Mouse (Mus musculus) forebrain, postnatal 0 days (tissue): ENCODE data around the gene Etfbkmt. TPM values are rescaled to one million over a fixed set of nuclear protein-coding genes. Genes with fewer than 3 reads are reported as not detected.
A peak's percentile ranks its signal among the peaks of the same experiment; 100 is the strongest.

Experiments used
- ATAC-seq: fragments of 200-750 bp; cut with Nextera tagmentation; 2 replicates; pipeline ENCODE4 v1.8.0; 2017; ENCODE audit warnings: mild to moderate bottlenecking, moderate library complexity
- DNase-seq: peaks from one replicate; pipeline ENCODE4 v3.0.0-alpha.2; 2015
- H3K27ac ChIP-seq: fragments of 300-500 bp; sonication (generic); 2 replicates; pipeline ENCODE4 v1.5.1; 2014; ENCODE audit warnings: low read depth, mild to moderate bottlenecking, antibody characterized with exemption, low read length, moderate library complexity, mixed read lengths
- H3K27me3 ChIP-seq: fragments of 300-500 bp; sonication (generic); 2 replicates; pipeline ENCODE4 v1.6.1; 2014; ENCODE audit warnings: mild to moderate bottlenecking, low read length, mixed read lengths; ENCODE audit not compliant: insufficient read depth
- H3K36me3 ChIP-seq: fragments of 300-500 bp; sonication (generic); 2 replicates; pipeline ENCODE4 v1.6.1; 2014; ENCODE audit warnings: mild to moderate bottlenecking, moderate library complexity; ENCODE audit not compliant: insufficient read depth
- H3K4me1 ChIP-seq: fragments of 300-500 bp; sonication (generic); 2 replicates; pipeline ENCODE4 v1.6.1; 2014; ENCODE audit warnings: antibody characterized with exemption; ENCODE audit not compliant: insufficient read depth
- H3K4me2 ChIP-seq: fragments of 300-500 bp; sonication (generic); 2 replicates; pipeline ENCODE4 v1.6.1; 2014; ENCODE audit warnings: low read depth, mild to moderate bottlenecking, moderate library complexity
- H3K4me3 ChIP-seq: fragments of 300-500 bp; sonication (generic); 2 replicates; pipeline ENCODE4 v1.5.1; 2014; ENCODE audit warnings: low read depth, low read length, mixed read lengths
- H3K9ac ChIP-seq: fragments of 300-500 bp; sonication (generic); 2 replicates; pipeline ENCODE4 v1.6.1; 2014; ENCODE audit warnings: mild to moderate bottlenecking
- H3K9me3 ChIP-seq: fragments of 300-500 bp; sonication (generic); 2 replicates; pipeline ENCODE4 v1.6.1; 2016; ENCODE audit warnings: low read length
- CTCF ChIP-seq: sonication (generic); IDR thresholded peaks from 2 replicates; pipeline ENCODE4 v1.5.1; 2016; ENCODE audit warnings: antibody characterized with exemption, control low read depth, low read depth
- WGBS: fragments of 180-500 bp; shearing (Covaris S2); extraction: QIAGEN DNeasy Blood & Tissue Kit; methylation state at CpG from one replicate; pipeline ENCODE4 v1.1.7; 2014; 5-methylcytosine and 5-hydroxymethylcytosine counted together
- polyA plus RNA-seq: library from polyadenylated mRNA; unstranded; fragments of >200 nt; fragmentation: Nextera tagmentation; extraction: Ambion mirVana; gene quantifications from 2 replicates; pipeline ENCODE4 v1.2.1, GENCODE M21; 2015
- total RNA-seq: library from RNA; depleted of rRNA; stranded (reverse); fragments of >200 nt; gene quantifications from 2 replicates; pipeline ENCODE4 v1.2.3, GENCODE M21; 2014; rRNA removed

Gene Etfbkmt
- total RNA-seq, result 4.4 and 5.7 TPM in 2 replicates
- polyA plus RNA-seq, result 6.5 and 6.9 TPM in 2 replicates

DNA sequence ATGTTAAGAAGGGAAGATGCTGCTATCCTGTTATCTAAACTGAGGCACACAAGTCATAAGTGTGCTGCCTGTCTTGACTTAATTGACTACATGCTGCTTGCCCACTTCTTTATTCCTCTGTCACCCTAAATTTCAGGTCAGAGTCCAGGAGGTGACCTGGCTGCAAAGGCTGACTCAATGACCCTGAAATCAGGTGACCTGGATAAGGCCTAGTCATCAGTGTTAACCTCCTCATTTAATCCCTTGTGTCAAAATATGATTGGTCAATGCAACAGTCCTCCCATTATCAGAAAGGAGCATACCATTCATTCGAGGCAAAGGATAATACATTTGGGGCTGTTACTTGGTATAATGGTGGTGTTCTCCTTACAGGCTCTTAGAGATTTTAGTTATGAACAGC, at the start of gene Etfbkmt:
TSS of gene Etfbkmt (plus strand) at position 379 of the 400 bp plus-strand sequence.
- TF ChIP-seq CTCF, result no peak
- Histone ChIP-seq H3K27me3 (no peaks in the 10 kb centered on the region), H3K4me3 (no peak within 1 kb of the TSS), H3K9me3 (no peaks in the 10 kb centered on the region), H3K36me3 (no peaks in the 10 kb centered on the region), H3K4me1 (0 out of 2 replicates have a peak, but pooled peaks cover 6% of the 10 kb centered on the region), H3K4me2 (no peak within 1 kb of the TSS), H3K27ac (no peak within 1 kb of the TSS), H3K9ac (no peak within 1 kb of the TSS)
- ATAC-seq (no peak), DNase-seq (no peak)
- WGBS, result 71% methylated on average over 1 of the region's 1 CpGs

DNA sequence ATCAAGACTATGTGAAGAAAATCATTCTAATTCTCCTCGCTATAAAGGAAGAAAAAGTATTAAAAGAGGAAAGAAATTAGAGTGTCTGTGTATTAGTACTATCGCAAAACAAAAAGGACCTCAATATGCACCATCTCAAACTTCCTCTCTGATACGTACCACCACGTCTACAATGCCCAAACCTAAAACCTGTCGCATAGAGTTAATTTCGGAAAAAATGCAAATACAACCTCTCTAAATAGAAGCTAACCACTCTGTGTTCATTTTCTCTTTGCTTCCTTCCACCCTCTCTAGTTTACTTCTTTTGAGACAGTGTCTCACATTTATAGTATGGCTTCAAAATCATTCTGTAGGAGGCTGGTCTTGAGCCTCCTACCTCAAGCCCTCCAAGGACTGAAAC, 47.2 kb upstream of the Etfbkmt start:
- Histone ChIP-seq H3K27me3 (no peaks in the 10 kb centered on the region), H3K9me3 (no peaks in the 10 kb centered on the region), H3K4me2 (no peak overlapping the region), H3K9ac (no peak overlapping the region), H3K36me3 (no peaks in the 10 kb centered on the region), H3K4me3 (no peak overlapping the region), H3K27ac (no peak overlapping the region), H3K4me1 (0 out of 2 replicates have a peak, but pooled peaks cover 3% of the 10 kb centered on the region)
- ATAC-seq, result no peak
- WGBS, result 96% methylated on average over 6 of the region's 6 CpGs
- no peak for TF ChIP-seq CTCF
- DNase-seq, result no peak

DNA sequence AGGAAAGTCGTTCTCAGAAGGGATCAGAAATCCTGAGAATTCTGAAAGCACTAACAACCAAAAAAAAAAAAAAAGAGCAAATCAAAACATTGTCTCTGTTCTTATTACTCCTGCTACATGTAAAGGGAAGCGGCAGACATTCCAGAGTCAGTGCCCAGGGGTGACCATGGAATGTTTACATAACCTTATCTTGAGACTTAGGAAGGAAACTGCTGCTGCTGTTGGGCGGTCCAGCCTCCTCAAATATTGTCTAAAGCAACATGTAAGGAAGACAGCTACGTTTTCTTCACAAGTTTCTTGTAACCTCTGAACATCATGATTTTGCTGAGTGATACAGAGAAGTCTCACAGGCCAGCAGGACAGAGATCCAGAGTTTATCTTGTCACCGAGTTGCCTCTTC, 46.2 kb upstream of the Etfbkmt start:
- no peak overlapping the region for H3K4me2 ChIP-seq
- H3K36me3 ChIP-seq, result no peaks in the 10 kb centered on the region
- no peak overlapping the region for H3K27ac ChIP-seq
- no peak overlapping the region for H3K4me3 ChIP-seq
- H3K4me1 ChIP-seq, result 0 out of 2 replicates have a peak, but pooled peaks cover 3% of the 10 kb centered on the region
- no peak overlapping the region for H3K9ac ChIP-seq
- no peaks in the 10 kb centered on the region for H3K9me3 ChIP-seq
- TF ChIP-seq CTCF, result no peak
- ATAC-seq (no peak), DNase-seq (no peak)
- WGBS, result 80% methylated on average over 5 of the region's 5 CpGs
- H3K27me3 ChIP-seq, result no peaks in the 10 kb centered on the region

DNA sequence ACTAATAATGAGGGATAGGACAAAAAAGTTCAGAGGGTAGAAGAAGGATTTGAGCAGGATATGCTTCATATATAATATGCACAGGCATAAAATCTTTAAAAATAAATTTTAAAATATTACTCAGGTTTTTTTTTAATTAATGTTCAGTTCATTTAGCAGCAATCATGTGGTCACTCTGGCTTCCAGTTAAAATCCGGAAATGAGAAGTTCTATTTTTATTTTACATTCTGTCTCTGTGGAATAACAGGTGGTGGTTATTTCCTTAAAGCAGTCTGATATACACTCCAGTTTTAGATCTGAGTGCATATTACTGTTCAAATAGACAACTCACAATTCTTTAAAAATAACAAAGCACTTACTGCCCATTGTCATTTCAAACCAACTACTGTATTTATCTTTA, 45.1 kb upstream of the Etfbkmt start:
- whole genome bisulfite sequencing, result 79% methylated on average over 1 of the region's 1 CpGs
- Histone ChIP-seq H3K4me1 (0 out of 2 replicates have a peak, but pooled peaks cover 3% of the 10 kb centered on the region), H3K4me2 (no peak overlapping the region), H3K4me3 (no peak overlapping the region), H3K27me3 (no peaks in the 10 kb centered on the region), H3K9ac (no peak overlapping the region), H3K36me3 (no peaks in the 10 kb centered on the region), H3K27ac (no peak overlapping the region), H3K9me3 (no peaks in the 10 kb centered on the region)
- no peak for ATAC-seq
- DNase-seq, result no peak
- TF ChIP-seq CTCF, result no peak

DNA sequence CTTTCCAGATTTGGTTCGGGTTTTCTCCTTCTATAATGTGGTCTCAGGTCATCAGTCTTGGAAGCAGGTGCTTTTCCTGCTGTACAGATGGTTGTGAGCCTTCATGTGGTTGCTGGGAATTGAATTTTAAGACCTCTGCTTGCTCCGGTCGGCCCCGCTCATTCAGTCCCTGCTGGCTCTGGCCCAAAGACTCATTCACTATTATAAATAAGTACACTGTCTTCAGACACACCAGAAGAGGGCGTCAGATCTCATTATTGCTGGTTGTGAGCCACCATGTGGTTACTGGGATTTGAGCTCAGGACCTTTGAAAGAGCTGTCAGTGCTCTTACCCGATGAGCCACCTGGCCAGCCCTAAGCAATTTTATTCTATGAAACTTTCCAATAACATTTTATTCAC, 44.3 kb upstream of the Etfbkmt start:
- Histone ChIP-seq H3K9ac (no peak overlapping the region), H3K9me3 (no peaks in the 10 kb centered on the region), H3K27me3 (no peaks in the 10 kb centered on the region), H3K36me3 (no peaks in the 10 kb centered on the region), H3K4me3 (no peak overlapping the region), H3K4me2 (no peak overlapping the region), H3K4me1 (0 out of 2 replicates have a peak, but pooled peaks cover 3% of the 10 kb centered on the region), H3K27ac (no peak overlapping the region)
- 46% methylated on average over 6 of the region's 6 CpGs for WGBS
- DNase-seq (no peak), ATAC-seq (no peak)
- no peak for TF ChIP-seq CTCF

DNA sequence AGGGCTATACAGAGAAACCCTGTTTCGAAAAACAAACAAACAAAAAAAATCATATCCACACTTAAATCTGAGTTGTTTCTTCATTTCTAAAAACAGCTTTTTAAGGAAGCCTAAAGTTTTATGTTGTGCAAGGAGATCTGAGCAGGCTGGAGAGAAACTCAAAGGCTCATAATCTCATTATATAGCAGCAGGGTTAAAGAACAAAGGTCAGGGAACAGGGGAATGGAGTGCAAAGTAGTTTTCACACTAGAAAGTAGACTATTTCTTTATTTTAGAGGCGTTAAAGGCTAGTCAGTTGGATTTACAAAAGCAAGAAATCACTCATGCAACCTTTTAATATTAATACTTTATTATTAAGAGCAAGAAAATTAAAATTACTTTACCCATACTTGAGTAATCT, 43.4 kb upstream of the Etfbkmt start:
- H3K9ac ChIP-seq, result no peak overlapping the region
- WGBS, result 89% methylated on average over 2 of the region's 2 CpGs
- no peaks in the 10 kb centered on the region for H3K9me3 ChIP-seq
- DNase-seq, result no peak
- no peaks in the 10 kb centered on the region for H3K36me3 ChIP-seq
- no peak for TF ChIP-seq CTCF
- no peak overlapping the region for H3K27ac ChIP-seq
- ATAC-seq, result no peak
- no peak overlapping the region for H3K4me3 ChIP-seq
- 0 out of 2 replicates have a peak, but pooled peaks cover 3% of the 10 kb centered on the region for H3K4me1 ChIP-seq
- no peak overlapping the region for H3K4me2 ChIP-seq
- no peaks in the 10 kb centered on the region for H3K27me3 ChIP-seq

DNA sequence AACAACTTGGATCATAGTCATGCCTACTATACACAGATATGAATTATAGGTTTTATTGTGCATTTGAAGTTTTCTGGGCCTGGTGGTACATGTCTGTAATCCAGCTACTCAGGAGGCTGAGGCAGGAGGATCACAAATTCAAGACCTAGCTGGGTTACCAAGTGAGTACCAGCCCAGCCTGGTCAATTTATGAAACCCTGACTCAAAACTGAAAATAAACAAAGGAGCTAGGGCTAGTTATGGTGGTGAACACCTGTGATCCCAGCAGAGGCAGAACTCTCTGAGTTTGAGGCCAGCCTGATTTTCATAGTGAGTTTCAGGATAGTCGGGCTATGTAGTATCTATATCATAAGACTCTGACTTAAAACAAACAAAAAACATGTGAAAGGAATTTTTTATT, 42.4 kb upstream of the Etfbkmt start:
- Histone ChIP-seq H3K27ac (no peak overlapping the region), H3K9me3 (no peaks in the 10 kb centered on the region), H3K36me3 (no peaks in the 10 kb centered on the region), H3K4me2 (no peak overlapping the region), H3K27me3 (no peaks in the 10 kb centered on the region), H3K4me3 (no peak overlapping the region), H3K4me1 (0 out of 2 replicates have a peak, but pooled peaks cover 3% of the 10 kb centered on the region), H3K9ac (no peak overlapping the region)
- no peak for TF ChIP-seq CTCF
- DNase-seq (no peak), ATAC-seq (no peak)
- 92% methylated on average over 1 of the region's 1 CpGs for WGBS

DNA sequence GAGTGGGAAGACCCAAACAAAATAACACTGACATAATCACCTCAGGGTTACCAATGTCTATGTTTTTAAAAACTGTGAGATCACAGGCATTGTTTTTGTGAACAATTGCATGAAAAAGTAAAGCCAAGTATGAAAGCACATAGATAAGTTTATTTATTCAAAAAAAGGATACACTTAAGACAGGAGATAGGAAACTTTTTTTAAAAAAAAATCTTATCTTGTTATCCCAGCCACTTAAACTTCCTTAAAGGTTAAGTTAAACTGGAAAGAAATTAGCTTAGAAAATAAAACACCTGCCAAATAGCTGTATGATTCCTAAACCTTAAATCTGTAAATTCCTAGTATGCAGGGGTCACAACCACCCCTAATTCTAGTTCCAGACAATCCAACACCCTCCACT, 40.7 kb upstream of the Etfbkmt start:
- Histone ChIP-seq H3K27me3 (no peaks in the 10 kb centered on the region), H3K4me3 (no peak overlapping the region)

More for the DNA sequence above, 40.7 kb upstream of the Etfbkmt start:
- TF ChIP-seq CTCF, result no peak
- Histone ChIP-seq H3K4me1 (0 out of 2 replicates have a peak, but pooled peaks cover 3% of the 10 kb centered on the region), H3K9me3 (no peaks in the 10 kb centered on the region), H3K9ac (no peak overlapping the region), H3K4me2 (peak overlapping the region; percentile 56; the same call in 1 of the 2 replicates), H3K36me3 (no peaks in the 10 kb centered on the region), H3K27ac (no peak overlapping the region)
- DNase-seq, result no peak
- no peak for ATAC-seq
